Mouse (Mus musculus): ENCODE measurements at regions not wholly inside any gene's neighbourhood (a gene's known extent, or its start where the extent isn't known, plus 50 kb on each side); places are given as distances from the start of the nearest gene placed in this dataset.

- Histone ChIP-seq H3K4me3 (ENCODE audit: insufficient read depth, low read length) (no peak overlapping the region), H3K4me1 (ENCODE audit: control insufficient read depth, insufficient read depth, low read length) (no peaks in the 10 kb centered on the region), H3K27ac (ENCODE audit: insufficient read depth, low read length) (no peak overlapping the region)
- TF ChIP-seq CTCF (IDR thresholded peaks at IDR 0.05; ENCODE audit: extremely low read depth, insufficient read depth, low read length): no peak
- TF ChIP-seq POLR2A (IDR thresholded peaks at IDR 0.05; ENCODE audit: extremely low read depth, insufficient read depth, low read length): no peak
Observed at GRCm38 (mm10) chr2:146792844-146793420, 62.7 kb upstream of the Kiz start.

GRCm38 (mm10) chr2:146802973-146803372, 52.7 kb upstream of the Kiz start:
- Histone ChIP-seq H3K4me1 (ENCODE audit: control insufficient read depth, insufficient read depth, low read length) (no peaks in the 10 kb centered on the region), H3K4me3 (ENCODE audit: insufficient read depth, low read length) (no peak overlapping the region), H3K27ac (ENCODE audit: insufficient read depth, low read length) (no peak overlapping the region)
- TF ChIP-seq CTCF (IDR thresholded peaks at IDR 0.05; ENCODE audit: extremely low read depth, insufficient read depth, low read length) (no peak), POLR2A (IDR thresholded peaks at IDR 0.05; ENCODE audit: extremely low read depth, insufficient read depth, low read length) (no peak)
